Mouse (Mus musculus) forebrain, embryonic 13.5 days (tissue): ENCODE results near the gene Atpaf2. TPM values are rescaled to one million over a fixed set of nuclear protein-coding genes. Genes with fewer than 3 reads are reported as not detected.

Experiments
- ATAC-seq: fragments of 200-750 bp; cut with Nextera tagmentation; 2 replicates; pipeline ENCODE4 v1.8.0; 2017
- H3K27ac ChIP-seq: fragments of 300-500 bp; sonication (generic); 2 replicates; pipeline ENCODE4 v1.5.1; 2015; ENCODE audit warnings: inconsistent platforms, mild to moderate bottlenecking, moderate library complexity
- H3K27me3 ChIP-seq: fragments of 300-500 bp; sonication (generic); 2 replicates; pipeline ENCODE4 v1.6.1; 2015; ENCODE audit warnings: mild to moderate bottlenecking, inconsistent platforms
- H3K36me3 ChIP-seq: fragments of 300-500 bp; sonication (generic); 2 replicates; pipeline ENCODE4 v1.6.1; 2015; ENCODE audit warnings: mild to moderate bottlenecking, inconsistent platforms; ENCODE audit not compliant: poor library complexity, severe bottlenecking
- H3K4me1 ChIP-seq: fragments of 300-500 bp; sonication (generic); 2 replicates; pipeline ENCODE4 v1.6.1; 2015; ENCODE audit warnings: inconsistent platforms
- H3K4me2 ChIP-seq: fragments of 300-500 bp; sonication (generic); 2 replicates; pipeline ENCODE4 v1.6.1; 2015; ENCODE audit warnings: inconsistent platforms, mild to moderate bottlenecking, moderate library complexity
- H3K4me3 ChIP-seq: fragments of 300-500 bp; sonication (generic); 2 replicates; pipeline ENCODE4 v1.5.1; 2015; ENCODE audit warnings: mild to moderate bottlenecking, inconsistent platforms
- H3K9ac ChIP-seq: fragments of 300-500 bp; sonication (generic); 2 replicates; pipeline ENCODE4 v1.6.1; 2015; ENCODE audit warnings: mild to moderate bottlenecking, inconsistent platforms
- H3K9me3 ChIP-seq: fragments of 300-500 bp; sonication (generic); replicated peaks from 2 replicates; pipeline ENCODE4 v1.6.1; 2016; ENCODE audit warnings: inconsistent platforms
- WGBS: fragments of 180-500 bp; shearing (Covaris S2); methylation state at CpG from one replicate; pipeline ENCODE4 v1.1.7; 2015; 5-methylcytosine and 5-hydroxymethylcytosine counted together
- polyA plus RNA-seq: library from polyadenylated mRNA; unstranded; fragments of >200 nt; fragmentation: Nextera tagmentation; extraction: Ambion mirVana; gene quantifications from 2 replicates; pipeline ENCODE4 v1.2.1, GENCODE M21; 2015

Gene Atpaf2
- polyA plus RNA-seq, 1 experiment from 2014 or later, result 45.4 TPM

- no peak overlapping the region for H3K4me2 ChIP-seq
- no peaks in the 10 kb centered on the region for H3K27me3 ChIP-seq
- H3K27ac ChIP-seq, result no peak overlapping the region
- no peaks in the 10 kb centered on the region for H3K4me1 ChIP-seq
- no peak for ATAC-seq
- no peak overlapping the region for H3K4me3 ChIP-seq
- no peaks in the 10 kb centered on the region for H3K9me3 ChIP-seq
- no peaks in the 10 kb centered on the region for H3K36me3 ChIP-seq
- H3K9ac ChIP-seq, result no peak overlapping the region
- WGBS, result 63% methylated on average over 1 of the region's 1 CpGs
Observed at GRCm38 (mm10) chr11:60359936-60360335, 58.3 kb downstream of the Atpaf2 start.

GRCm38 (mm10) chr11:60359138-60359537 is 59.1 kb downstream of the Atpaf2 start:
- WGBS, result 78% methylated on average over 5 of the region's 5 CpGs
- Histone ChIP-seq H3K4me2 (no peak overlapping the region), H3K4me1 (no peaks in the 10 kb centered on the region), H3K9me3 (no peaks in the 10 kb centered on the region), H3K9ac (no peak overlapping the region), H3K4me3 (no peak overlapping the region), H3K27ac (no peak overlapping the region), H3K27me3 (no peaks in the 10 kb centered on the region), H3K36me3 (no peaks in the 10 kb centered on the region)
- no peak for ATAC-seq

- Histone ChIP-seq H3K4me1 (peaks cover 2% of the 10 kb centered on the region; the same call in 1 of the 2 replicates), H3K36me3 (no peaks in the 10 kb centered on the region), H3K4me2 (no peak overlapping the region), H3K27ac (no peak overlapping the region), H3K4me3 (no peak overlapping the region), H3K9ac (no peak overlapping the region), H3K27me3 (no peaks in the 10 kb centered on the region), H3K9me3 (no peaks in the 10 kb centered on the region)
- ATAC-seq, result no peak
- 80% methylated on average over 7 of the region's 7 CpGs for WGBS
Observed at GRCm38 (mm10) chr11:60358548-60358947, 59.7 kb downstream of the Atpaf2 start.

GRCm38 (mm10) chr11:60357116-60357515 is 61.1 kb downstream of the Atpaf2 start:
- H3K4me2 ChIP-seq, result no peak overlapping the region
- H3K27ac ChIP-seq, result no peak overlapping the region
- no peaks in the 10 kb centered on the region for H3K9me3 ChIP-seq
- H3K4me1 ChIP-seq, result peaks cover 6% of the 10 kb centered on the region
- H3K4me3 ChIP-seq, result no peak overlapping the region
- H3K36me3 ChIP-seq, result no peaks in the 10 kb centered on the region
- no peak for ATAC-seq
- no peak overlapping the region for H3K9ac ChIP-seq
- 61% methylated on average over 1 of the region's 1 CpGs for WGBS
- no peaks in the 10 kb centered on the region for H3K27me3 ChIP-seq

- whole genome bisulfite sequencing, result 94% methylated on average over 2 of the region's 2 CpGs
- ATAC-seq, result no peak
- no peak overlapping the region for H3K4me3 ChIP-seq
Observed at GRCm38 (mm10) chr11:60355952-60356351, 62.3 kb downstream of the Atpaf2 start.

GRCm38 (mm10) chr11:60352559-60353411 is 65.5 kb downstream of the Atpaf2 start, which contains the start of the genes Tom1l2 and Drc3:
Tom1l2 (minus strand) TSS chr11:60352905.
Drc3 (plus strand) TSS chr11:60353329.
- Histone ChIP-seq H3K27ac (no peak within 1 kb of the TSS), H3K4me1 (peaks cover 22% of the 10 kb centered on the region), H3K4me2 (peak within 1 kb of the TSS; percentile 88), H3K27me3 (no peaks in the 10 kb centered on the region), H3K4me3 (peak within 1 kb of the TSS; percentile 79), H3K9me3 (no peaks in the 10 kb centered on the region), H3K36me3 (no peaks in the 10 kb centered on the region), H3K9ac (peak within 1 kb of the TSS; percentile 86)
- WGBS, result under 1% methylated on average over 57 of the region's 57 CpGs
- ATAC-seq, result peak; percentile 100

More at GRCm38 (mm10) chr11:60355952-60356351, 62.3 kb downstream of the Atpaf2 start:
- H3K4me2 ChIP-seq, result no peak overlapping the region
- H3K9me3 ChIP-seq, result no peaks in the 10 kb centered on the region
- H3K27me3 ChIP-seq, result no peaks in the 10 kb centered on the region
- H3K9ac ChIP-seq, result no peak overlapping the region
- H3K27ac ChIP-seq, result no peak overlapping the region
- no peaks in the 10 kb centered on the region for H3K36me3 ChIP-seq
- peaks cover 16% of the 10 kb centered on the region for H3K4me1 ChIP-seq

- Histone ChIP-seq H3K36me3 (no peaks in the 10 kb centered on the region), H3K9me3 (no peaks in the 10 kb centered on the region), H3K27ac (no peak overlapping the region), H3K4me3 (peak overlapping the region; percentile 79), H3K4me2 (peak overlapping the region; percentile 88), H3K9ac (peak overlapping the region; percentile 86), H3K27me3 (no peaks in the 10 kb centered on the region), H3K4me1 (peaks cover 22% of the 10 kb centered on the region)
- 19% methylated on average over 11 of the region's 11 CpGs for WGBS
- ATAC-seq, result no peak
Observed at GRCm38 (mm10) chr11:60351925-60352371, 66.3 kb downstream of the Atpaf2 start.

GRCm38 (mm10) chr11:60351388-60351787 is 66.9 kb downstream of the Atpaf2 start:
- H3K9ac ChIP-seq, result no peak overlapping the region
- peak overlapping the region; percentile 79 for H3K4me3 ChIP-seq
- H3K9me3 ChIP-seq, result no peaks in the 10 kb centered on the region
- 69% methylated on average over 2 of the region's 2 CpGs for WGBS
- H3K4me1 ChIP-seq, result peaks cover 22% of the 10 kb centered on the region
- H3K36me3 ChIP-seq, result no peaks in the 10 kb centered on the region
- ATAC-seq, result no peak
- no peaks in the 10 kb centered on the region for H3K27me3 ChIP-seq
- H3K4me2 ChIP-seq, result peak overlapping the region; percentile 88
- no peak overlapping the region for H3K27ac ChIP-seq

Other genes with a start within 250 kb of the Atpaf2 start
- 52.1 and 56.7 TPM in 2 replicates for gene Srebf1, start 195.9 kb downstream of the Atpaf2 start, polyA plus RNA-seq
- gene Tom1l2, start 65.6 kb downstream of the Atpaf2 start, polyA plus RNA-seq, result 29.7 and 35.3 TPM in 2 replicates
- 3.1 and 5.8 TPM in 2 replicates for gene Drc3, start 65.1 kb downstream of the Atpaf2 start, polyA plus RNA-seq
- gene Gid4, start 1.3 kb downstream of the Atpaf2 start, polyA plus RNA-seq, result 23.4 and 24.0 TPM in 2 replicates
- gene Drg2, start 36.1 kb upstream of the Atpaf2 start, polyA plus RNA-seq, result 100 and 110 TPM in 2 replicates
- gene Myo15, start 50.9 kb upstream of the Atpaf2 start, polyA plus RNA-seq, result 0.03 TPM in 2 replicates
- gene Alkbh5, start 117.9 kb upstream of the Atpaf2 start, polyA plus RNA-seq, result 30.2 and 31.5 TPM in 2 replicates